Mouse (Mus musculus): ENCODE results near the gene Pole2. TPM values are rescaled to one million over a fixed set of nuclear protein-coding genes. Genes with fewer than 3 reads are reported as not detected.
A peak's percentile ranks its signal among the peaks of the same experiment; 100 is the strongest.

Gene Pole2
- not detected in 2 replicates for polyA plus RNA-seq (2012; ENCODE audit: insufficient read depth, insufficient read length, low replicate concordance, missing spikeins)

DNA sequence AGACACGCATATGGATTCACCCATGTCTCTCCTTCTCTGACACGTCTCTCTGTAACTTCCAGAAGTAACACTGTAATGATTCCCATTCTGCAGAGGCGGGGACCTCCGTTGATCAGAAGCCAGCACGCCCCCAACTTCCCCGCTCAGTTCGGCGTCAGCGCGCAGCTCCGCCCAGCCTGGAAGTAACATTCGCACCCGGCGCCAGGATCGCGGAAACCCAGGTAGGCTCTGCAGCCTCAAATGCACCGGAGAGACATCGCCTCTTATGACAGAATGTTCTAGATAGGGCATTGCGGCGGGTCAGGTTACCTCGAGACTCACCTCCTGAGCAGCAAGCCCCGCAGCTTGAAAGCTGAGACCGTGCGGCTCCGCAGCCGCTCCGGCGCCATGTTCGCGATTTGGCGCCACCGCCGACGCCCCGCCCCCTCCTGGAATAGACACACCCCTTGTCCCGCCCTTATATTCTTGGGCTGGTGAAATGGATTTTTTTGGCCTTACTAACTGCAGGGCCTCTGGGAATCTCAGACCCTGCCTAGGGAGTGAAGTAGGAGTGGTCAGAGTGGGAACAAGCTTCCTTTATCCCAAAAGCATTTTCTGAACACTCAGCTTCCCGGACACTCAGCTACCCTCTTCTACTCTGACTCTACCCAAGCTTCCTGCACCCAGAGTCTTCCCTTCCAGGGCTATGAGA, at the start of gene Pole2:
Gene Pole2 (minus strand): TSS at position 420 of the 691 bp plus-strand sequence.
- WGBS = under 1% methylated on average over 37 of the region's 37 CpGs
- H3K27ac ChIP-seq (ENCODE audit: insufficient read depth, low read depth, low read length) = 0 out of 2 replicates have a peak within 1 kb of the TSS, but pooled peaks have one; percentile 41
- H3K4me3 ChIP-seq (ENCODE audit: insufficient read depth, low read depth, low read length) = peak within 1 kb of the TSS; percentile 100
- no peaks in the 10 kb centered on the region for H3K4me1 ChIP-seq (ENCODE audit: control insufficient read depth, insufficient read depth, low read length)
- TF ChIP-seq POLR2A (IDR thresholded peaks at IDR 0.05; ENCODE audit: insufficient read depth, low read depth, low read length) = no peak
- TF ChIP-seq CTCF (IDR thresholded peaks at IDR 0.05; ENCODE audit: insufficient read depth, low read depth, low read length) = no peak

DNA sequence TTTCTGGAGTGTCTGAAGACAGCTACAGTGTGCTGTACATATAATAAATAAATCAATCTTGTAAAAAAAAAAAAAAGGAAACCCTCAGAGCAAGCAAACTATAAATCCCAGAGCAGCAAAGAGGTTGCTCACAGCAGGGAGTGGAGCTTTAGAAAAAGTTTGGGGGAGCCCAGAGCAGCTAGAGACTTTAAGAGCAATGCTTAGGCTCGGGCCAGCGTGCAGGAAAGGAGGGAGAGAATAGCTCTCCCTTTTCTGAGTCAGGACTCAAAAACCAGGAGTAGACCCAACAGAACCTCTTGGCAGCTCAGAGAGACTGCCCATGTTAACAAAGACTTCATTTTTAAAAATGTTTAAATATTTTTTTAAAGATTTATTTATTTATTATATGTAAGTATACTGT, 41.0 kb upstream of the Pole2 start:
- H3K4me3 ChIP-seq (ENCODE audit: insufficient read depth, low read depth, low read length) = no peak overlapping the region
- no peak overlapping the region for H3K27ac ChIP-seq (ENCODE audit: insufficient read depth, low read depth, low read length)
- 0 out of 2 replicates have a peak, but pooled peaks cover 4% of the 10 kb centered on the region for H3K4me1 ChIP-seq (ENCODE audit: control insufficient read depth, insufficient read depth, low read length)
- TF ChIP-seq CTCF (IDR thresholded peaks at IDR 0.05; ENCODE audit: insufficient read depth, low read depth, low read length) = no peak
- TF ChIP-seq POLR2A (IDR thresholded peaks at IDR 0.05; ENCODE audit: insufficient read depth, low read depth, low read length) = no peak
- WGBS = 82% methylated on average over 2 of the region's 2 CpGs

DNA sequence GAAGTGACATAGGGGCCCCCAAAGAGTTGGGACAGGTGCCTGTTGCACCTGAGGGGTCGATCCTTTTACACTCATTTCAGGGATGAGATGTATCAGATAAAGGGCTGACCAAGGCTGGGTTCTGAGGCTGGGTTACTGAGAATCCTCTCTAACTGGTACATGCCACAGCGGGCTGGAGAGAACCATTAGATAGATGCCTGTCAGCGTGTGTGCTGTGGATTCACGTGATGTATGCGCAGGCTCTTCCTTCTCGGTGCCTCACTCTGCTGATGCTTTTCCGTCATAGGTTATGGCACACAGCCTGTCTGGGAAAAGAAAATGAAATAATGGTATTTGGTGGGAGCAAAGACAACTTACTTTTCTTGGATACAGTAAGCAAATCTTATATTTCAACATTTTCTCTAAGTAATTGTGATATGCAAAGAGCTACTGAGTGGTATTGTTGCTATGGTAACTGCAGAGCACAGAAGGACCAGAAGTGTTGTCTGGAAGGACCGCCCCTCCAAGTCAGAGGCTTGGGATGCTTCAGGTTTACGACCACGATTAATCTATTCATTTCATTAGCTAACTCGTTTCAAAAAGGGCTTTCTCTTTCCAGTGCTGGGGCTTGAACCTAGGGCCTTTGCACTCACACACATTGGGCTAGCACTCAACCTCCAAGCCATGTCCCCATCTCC, 40.1 kb upstream of the Pole2 start:
- no peak for TF ChIP-seq POLR2A (IDR thresholded peaks at IDR 0.05; ENCODE audit: insufficient read depth, low read depth, low read length)
- TF ChIP-seq CTCF (IDR thresholded peaks at IDR 0.05; ENCODE audit: insufficient read depth, low read depth, low read length) = no peak
- 60% methylated on average over 11 of the region's 11 CpGs for WGBS
- Histone ChIP-seq H3K27ac (ENCODE audit: insufficient read depth, low read depth, low read length) (no peak overlapping the region), H3K4me1 (ENCODE audit: control insufficient read depth, insufficient read depth, low read length) (0 out of 2 replicates have a peak, but pooled peaks cover 4% of the 10 kb centered on the region), H3K4me3 (ENCODE audit: insufficient read depth, low read depth, low read length) (no peak overlapping the region)

DNA sequence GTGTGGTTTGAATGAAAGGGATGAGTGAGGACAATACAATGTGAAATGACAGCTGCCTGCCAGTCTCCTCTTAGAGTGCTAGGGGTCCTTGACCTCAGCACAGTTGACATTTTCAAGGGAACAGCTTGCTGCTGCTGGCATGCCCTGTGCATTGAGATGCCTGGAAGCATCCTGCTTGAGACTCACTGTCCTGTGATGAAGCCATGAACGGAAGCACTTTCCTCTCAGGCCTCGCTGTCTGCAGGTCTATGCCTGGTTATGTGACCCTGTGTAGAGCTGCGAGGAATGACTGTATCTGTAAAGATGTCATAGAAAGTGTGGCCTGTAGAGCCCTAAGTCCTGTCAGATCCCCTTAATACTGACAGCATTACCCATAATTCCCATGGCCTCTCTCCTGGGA, 37.0 kb upstream of the Pole2 start:
- WGBS = 90% methylated on average over 3 of the region's 3 CpGs
- no peak for TF ChIP-seq CTCF (IDR thresholded peaks at IDR 0.05; ENCODE audit: insufficient read depth, low read depth, low read length)
- TF ChIP-seq POLR2A (IDR thresholded peaks at IDR 0.05; ENCODE audit: insufficient read depth, low read depth, low read length) = no peak
- 0 out of 2 replicates have a peak, but pooled peaks cover 4% of the 10 kb centered on the region for H3K4me1 ChIP-seq (ENCODE audit: control insufficient read depth, insufficient read depth, low read length)
- no peak overlapping the region for H3K4me3 ChIP-seq (ENCODE audit: insufficient read depth, low read depth, low read length)
- H3K27ac ChIP-seq (ENCODE audit: insufficient read depth, low read depth, low read length) = no peak overlapping the region

DNA sequence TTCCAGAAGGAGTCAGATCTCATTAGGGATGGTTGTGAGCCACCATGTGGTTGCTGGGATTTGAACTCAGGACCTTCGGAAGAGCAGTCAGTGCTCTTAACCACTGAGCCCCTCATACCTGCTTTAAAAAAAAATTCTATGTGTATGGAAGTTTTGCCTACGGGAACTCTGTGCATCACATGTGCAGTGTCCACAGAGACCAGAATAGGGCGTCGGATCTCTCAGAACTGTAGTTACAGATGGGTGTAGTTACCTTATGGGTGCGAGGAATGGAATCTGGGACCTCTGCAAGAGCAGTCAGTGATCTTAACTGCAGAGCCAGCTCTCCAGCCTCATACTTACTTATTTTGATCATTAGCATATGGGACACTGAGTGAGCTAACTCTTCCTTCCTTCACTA, 34.3 kb upstream of the Pole2 start:
- no peaks in the 10 kb centered on the region for H3K4me1 ChIP-seq (ENCODE audit: control insufficient read depth, insufficient read depth, low read length)
- 93% methylated on average over 5 of the region's 5 CpGs for WGBS
- no peak for TF ChIP-seq CTCF (IDR thresholded peaks at IDR 0.05; ENCODE audit: insufficient read depth, low read depth, low read length)
- TF ChIP-seq POLR2A (IDR thresholded peaks at IDR 0.05; ENCODE audit: insufficient read depth, low read depth, low read length) = no peak
- no peak overlapping the region for H3K4me3 ChIP-seq (ENCODE audit: insufficient read depth, low read depth, low read length)
- no peak overlapping the region for H3K27ac ChIP-seq (ENCODE audit: insufficient read depth, low read depth, low read length)

DNA sequence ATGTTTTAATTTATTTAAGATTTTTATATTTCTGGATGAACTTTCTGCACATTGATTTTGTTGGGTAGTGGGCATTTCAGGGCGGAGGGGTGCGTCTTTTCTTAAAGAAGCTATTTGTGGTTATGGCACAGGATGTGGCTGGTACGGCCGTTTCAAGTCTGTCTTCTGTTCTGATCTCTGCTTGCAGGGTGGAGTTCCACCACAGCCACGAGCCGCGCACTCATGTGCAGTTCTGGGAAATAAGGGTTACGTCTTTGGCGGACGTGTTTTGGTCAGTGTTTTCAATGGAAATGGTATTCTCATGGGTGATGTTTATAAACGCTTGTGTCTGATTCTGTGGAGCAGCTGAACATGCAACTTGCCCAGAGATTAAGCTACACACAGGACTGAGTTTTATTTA, 29.8 kb upstream of the Pole2 start:
- WGBS = 86% methylated on average over 11 of the region's 11 CpGs
- Histone ChIP-seq H3K27ac (ENCODE audit: insufficient read depth, low read depth, low read length) (no peak overlapping the region), H3K4me1 (ENCODE audit: control insufficient read depth, insufficient read depth, low read length) (no peaks in the 10 kb centered on the region), H3K4me3 (ENCODE audit: insufficient read depth, low read depth, low read length) (no peak overlapping the region)
- TF ChIP-seq CTCF (IDR thresholded peaks at IDR 0.05; ENCODE audit: insufficient read depth, low read depth, low read length) (no peak), POLR2A (IDR thresholded peaks at IDR 0.05; ENCODE audit: insufficient read depth, low read depth, low read length) (no peak)

DNA sequence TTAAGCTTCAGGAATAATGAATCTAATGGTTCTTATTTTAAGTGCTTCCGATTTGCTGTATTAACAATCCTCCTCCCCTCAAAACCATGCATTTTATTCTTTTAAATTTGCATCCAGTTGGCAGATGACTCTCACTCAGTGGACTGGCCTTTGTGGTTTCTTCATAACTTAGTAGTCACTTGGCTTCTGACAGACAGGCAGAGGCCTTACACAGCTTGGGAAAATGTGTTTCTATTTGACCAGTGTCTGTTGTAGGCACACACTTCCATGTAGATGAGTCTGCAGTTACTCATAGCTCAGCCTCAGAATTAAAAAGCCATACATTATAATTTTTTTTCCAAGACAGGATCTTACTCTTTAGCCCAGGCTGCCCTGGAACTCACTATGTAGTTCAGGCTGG, 25.8 kb upstream of the Pole2 start:
- 80% methylated on average over 1 of the region's 1 CpGs for WGBS

DNA sequence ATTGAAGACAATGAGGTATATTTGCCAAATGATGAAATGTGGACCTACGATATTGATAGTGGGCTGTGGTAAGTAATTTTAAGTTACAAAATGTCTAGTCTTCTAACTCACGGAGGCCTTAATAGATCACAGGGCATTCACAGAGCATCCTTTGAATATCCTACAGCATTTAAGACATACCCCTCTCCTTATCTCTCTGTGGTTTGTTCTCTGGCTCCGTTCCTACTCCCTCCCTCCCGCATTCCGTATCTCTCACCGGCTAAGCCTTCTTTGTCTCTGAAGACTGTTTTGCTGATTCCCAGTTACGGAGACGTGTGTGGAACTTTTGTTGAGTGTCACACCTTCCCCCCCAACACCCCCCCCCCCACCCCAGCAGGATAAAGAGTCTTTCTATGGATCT, 22.8 kb upstream of the Pole2 start:
- TF ChIP-seq POLR2A (IDR thresholded peaks at IDR 0.05; ENCODE audit: insufficient read depth, low read depth, low read length) = no peak
- no peak for TF ChIP-seq CTCF (IDR thresholded peaks at IDR 0.05; ENCODE audit: insufficient read depth, low read depth, low read length)
- Histone ChIP-seq H3K27ac (ENCODE audit: insufficient read depth, low read depth, low read length) (no peak overlapping the region), H3K4me3 (ENCODE audit: insufficient read depth, low read depth, low read length) (no peak overlapping the region), H3K4me1 (ENCODE audit: control insufficient read depth, insufficient read depth, low read length) (no peaks in the 10 kb centered on the region)
- 73% methylated on average over 8 of the region's 8 CpGs for WGBS

More for the DNA sequence above, 25.8 kb upstream of the Pole2 start:
- Histone ChIP-seq H3K4me3 (ENCODE audit: insufficient read depth, low read depth, low read length) (no peak overlapping the region), H3K4me1 (ENCODE audit: control insufficient read depth, insufficient read depth, low read length) (no peaks in the 10 kb centered on the region), H3K27ac (ENCODE audit: insufficient read depth, low read depth, low read length) (no peak overlapping the region)
- no peak for TF ChIP-seq CTCF (IDR thresholded peaks at IDR 0.05; ENCODE audit: insufficient read depth, low read depth, low read length)
- TF ChIP-seq POLR2A (IDR thresholded peaks at IDR 0.05; ENCODE audit: insufficient read depth, low read depth, low read length) = no peak

DNA sequence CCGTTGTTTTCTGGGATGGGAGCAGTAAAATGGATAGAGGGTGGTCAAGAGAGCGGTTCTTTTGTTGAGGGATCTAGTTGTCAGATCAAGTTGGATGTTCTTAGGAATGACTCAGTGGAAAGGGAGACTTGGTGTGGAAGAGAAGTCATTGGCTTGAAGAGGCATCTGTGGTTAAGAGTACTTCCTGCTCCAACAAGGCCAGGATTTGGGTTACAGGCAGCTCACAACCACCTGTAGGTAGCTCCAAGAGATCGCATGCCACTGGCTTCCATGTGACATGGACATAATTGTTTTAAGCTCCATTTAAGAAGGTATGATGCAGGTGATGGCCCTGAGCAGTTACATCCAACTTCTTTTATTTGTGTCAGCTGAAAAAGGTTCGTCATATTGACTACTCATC, 21.8 kb upstream of the Pole2 start:
- WGBS = 91% methylated on average over 4 of the region's 4 CpGs
- no peak overlapping the region for H3K27ac ChIP-seq (ENCODE audit: insufficient read depth, low read depth, low read length)
- no peaks in the 10 kb centered on the region for H3K4me1 ChIP-seq (ENCODE audit: control insufficient read depth, insufficient read depth, low read length)
- TF ChIP-seq POLR2A (IDR thresholded peaks at IDR 0.05; ENCODE audit: insufficient read depth, low read depth, low read length) = no peak
- TF ChIP-seq CTCF (IDR thresholded peaks at IDR 0.05; ENCODE audit: insufficient read depth, low read depth, low read length) = no peak
- no peak overlapping the region for H3K4me3 ChIP-seq (ENCODE audit: insufficient read depth, low read depth, low read length)

Measured in olfactory bulb, adult 2 months (tissue).